Mouse (Mus musculus) E14TG2a.4 (cell line): ENCODE measurements around the gene Hoxa7.

ENCODE experiments used
- CTCF ChIP-seq: conservative IDR thresholded peaks from 2 replicates; pipeline ENCODE4 v1.5.1; 2014; ENCODE audit warnings: low read length
- NANOG ChIP-seq: IDR thresholded peaks from 2 replicates; pipeline ENCODE4 v1.6.1; 2014; ENCODE audit warnings: borderline replicate concordance, low read length, mixed read lengths
- POU5F1 ChIP-seq: IDR thresholded peaks from 2 replicates; pipeline ENCODE4 v1.6.1; 2014; ENCODE audit warnings: low read length, borderline replicate concordance

DNA sequence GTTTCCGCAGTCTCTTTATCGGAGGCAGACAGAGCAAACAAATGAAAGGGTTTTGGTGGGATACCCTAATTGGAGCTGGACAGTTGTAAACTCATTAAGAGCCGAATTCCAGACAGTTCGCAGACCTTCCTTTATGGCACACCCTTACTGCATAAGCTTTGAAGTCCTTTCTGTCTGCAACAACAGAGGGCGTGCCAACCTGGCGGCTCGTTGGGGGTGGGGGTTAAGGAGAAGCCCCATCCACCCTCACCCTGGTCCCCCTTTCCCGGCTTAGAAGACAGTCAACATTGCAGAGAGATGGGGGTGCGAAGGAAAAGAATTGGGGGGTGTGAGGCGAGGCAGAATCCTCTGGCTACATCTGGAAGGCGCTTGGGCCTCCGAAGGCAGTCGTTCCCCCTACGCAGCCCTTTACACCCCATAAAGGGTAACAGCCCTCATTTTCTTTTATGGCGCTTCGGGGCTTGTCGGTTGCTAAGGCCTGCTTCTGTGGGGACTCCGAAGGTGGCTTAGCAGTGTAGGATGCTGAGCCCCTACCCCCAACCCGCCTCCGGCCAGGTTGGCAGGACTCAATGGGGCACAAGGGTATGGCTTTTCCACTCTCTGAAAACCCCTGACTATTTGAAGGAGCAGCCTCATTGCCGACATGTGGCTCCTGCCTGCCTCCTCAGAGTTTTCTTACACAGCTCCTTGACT lies 485 bp upstream of the Hoxa7 start:
- no peak for TF ChIP-seq CTCF
- no peak for TF ChIP-seq NANOG
- no peak for TF ChIP-seq POU5F1
